Mouse (Mus musculus): ENCODE data around the gene Lrrc9. TPM values are rescaled to one million over a fixed set of nuclear protein-coding genes. Genes with fewer than 3 reads are reported as not detected.
A peak's percentile ranks its signal among the peaks of the same experiment; 100 is the strongest.

Lrrc9 gene
- polyA plus RNA-seq, 1 experiment from 2014 or later = 3.9 TPM

DNA sequence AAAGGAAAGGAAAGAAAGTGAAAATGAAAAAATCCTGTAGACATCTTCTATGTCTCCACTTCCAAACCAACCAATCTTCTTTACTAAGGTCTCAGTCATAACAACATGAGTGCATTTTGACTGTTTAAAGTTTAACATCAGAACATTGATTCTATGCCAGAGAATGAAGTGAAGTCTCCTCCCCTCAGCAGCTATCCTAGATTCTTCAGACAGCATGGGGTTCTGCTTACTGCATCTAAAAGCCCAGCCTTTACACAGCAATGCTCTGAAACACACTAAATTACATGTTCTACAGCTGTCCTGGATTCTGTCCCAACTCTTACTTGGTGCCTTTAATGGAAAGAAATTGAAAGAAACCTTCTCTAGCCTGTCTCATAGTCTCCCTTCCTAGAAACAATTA lies 43.2 kb downstream of the Lrrc9 start:
- Histone ChIP-seq H3K9ac (replicated peaks) (no peak overlapping the region), H3K4me3 (no peak overlapping the region), H3K27me3 (no peaks in the 10 kb centered on the region), H3K9me3 (no peaks in the 10 kb centered on the region), H3K4me1 (peaks cover 3% of the 10 kb centered on the region; the same call in 1 of the 2 replicates), H3K4me2 (replicated peaks) (no peak overlapping the region), H3K36me3 (no peaks in the 10 kb centered on the region), H3K27ac (replicated peaks) (no peak overlapping the region)
- ATAC-seq (replicated peaks) = no peak

DNA sequence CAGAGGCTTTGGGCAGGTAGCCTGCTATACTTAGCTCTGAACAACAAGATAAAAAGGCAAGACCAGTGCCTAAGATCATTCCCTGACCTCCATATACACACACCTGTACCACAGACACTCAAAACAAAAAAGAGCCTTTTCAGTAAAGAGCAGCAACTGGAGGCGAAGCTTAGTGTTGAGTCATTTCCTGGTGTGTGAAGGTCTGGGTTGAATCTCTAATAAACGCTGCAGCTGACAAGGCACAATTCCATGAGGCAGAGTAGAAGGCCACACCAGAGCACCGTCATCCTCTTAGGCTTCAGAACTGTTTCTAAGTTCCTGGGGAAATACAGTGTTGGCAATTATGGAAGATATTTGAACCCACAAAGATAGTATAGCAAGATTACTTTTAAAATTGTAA lies 45.8 kb downstream of the Lrrc9 start:
- Histone ChIP-seq H3K4me3 (no peak overlapping the region), H3K4me2 (replicated peaks) (no peak overlapping the region), H3K9ac (replicated peaks) (no peak overlapping the region), H3K9me3 (no peaks in the 10 kb centered on the region), H3K27ac (replicated peaks) (no peak overlapping the region), H3K36me3 (no peaks in the 10 kb centered on the region), H3K4me1 (peaks cover 3% of the 10 kb centered on the region; the same call in 1 of the 2 replicates), H3K27me3 (no peaks in the 10 kb centered on the region)
- 87% methylated on average over 3 of the region's 3 CpGs for WGBS
- no peak for ATAC-seq (replicated peaks)

GRCm38 (mm10) chr12:72489995-72490394 lies 48.3 kb downstream of the Lrrc9 start:
- WGBS = 94% methylated on average over 3 of the region's 3 CpGs
- Histone ChIP-seq H3K4me1 (no peaks in the 10 kb centered on the region), H3K36me3 (no peaks in the 10 kb centered on the region), H3K9ac (replicated peaks) (no peak overlapping the region), H3K27me3 (no peaks in the 10 kb centered on the region), H3K27ac (replicated peaks) (no peak overlapping the region), H3K4me3 (no peak overlapping the region), H3K9me3 (no peaks in the 10 kb centered on the region), H3K4me2 (replicated peaks) (no peak overlapping the region)
- ATAC-seq (replicated peaks) = no peak

- 63% methylated on average over 3 of the region's 3 CpGs for WGBS
- no peaks in the 10 kb centered on the region for H3K4me1 ChIP-seq
- no peaks in the 10 kb centered on the region for H3K36me3 ChIP-seq
- H3K9me3 ChIP-seq = no peaks in the 10 kb centered on the region
- no peak overlapping the region for H3K9ac ChIP-seq (replicated peaks)
- no peak for ATAC-seq (replicated peaks)
- H3K4me3 ChIP-seq = no peak overlapping the region
- no peaks in the 10 kb centered on the region for H3K27me3 ChIP-seq
- H3K4me2 ChIP-seq (replicated peaks) = no peak overlapping the region
- no peak overlapping the region for H3K27ac ChIP-seq (replicated peaks)
These were observed 49.5 kb downstream of the Lrrc9 start for GRCm38 (mm10) chr12:72491063-72491719.

- Histone ChIP-seq H3K27me3 (no peaks in the 10 kb centered on the region), H3K27ac (replicated peaks) (no peak overlapping the region), H3K9me3 (no peaks in the 10 kb centered on the region), H3K36me3 (no peaks in the 10 kb centered on the region), H3K9ac (replicated peaks) (no peak overlapping the region), H3K4me2 (replicated peaks) (no peak overlapping the region), H3K4me1 (peaks cover 7% of the 10 kb centered on the region; the same call in 1 of the 2 replicates), H3K4me3 (no peak overlapping the region)
- peak; percentile 78 for ATAC-seq (replicated peaks)
- 32% methylated on average over 12 of the region's 12 CpGs for WGBS
These were observed 55.4 kb downstream of the Lrrc9 start for GRCm38 (mm10) chr12:72496866-72497600.

DNA sequence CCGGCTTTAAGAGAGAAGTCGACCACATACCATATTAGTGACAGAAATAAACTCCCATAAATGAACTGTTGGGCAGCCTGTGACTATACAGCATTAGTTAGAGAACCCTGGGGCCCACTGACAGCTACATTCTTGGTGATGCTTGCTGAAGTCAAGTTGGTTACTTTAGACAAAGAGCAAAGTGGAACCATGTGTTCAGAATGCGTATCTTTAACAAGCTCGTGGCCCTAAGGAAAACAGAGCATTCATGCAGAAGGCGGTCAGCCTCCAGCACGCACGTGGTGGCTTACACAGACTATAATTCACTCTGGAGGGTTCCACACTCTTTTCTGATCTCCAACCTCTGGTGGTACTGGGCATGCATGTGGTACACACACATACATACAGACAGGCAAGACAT lies 67.9 kb downstream of the Lrrc9 start:
- Histone ChIP-seq H3K36me3 (no peaks in the 10 kb centered on the region), H3K27me3 (no peaks in the 10 kb centered on the region), H3K4me1 (no peaks in the 10 kb centered on the region), H3K9ac (replicated peaks) (no peak overlapping the region), H3K27ac (replicated peaks) (no peak overlapping the region), H3K4me2 (replicated peaks) (no peak overlapping the region), H3K4me3 (no peak overlapping the region), H3K9me3 (no peaks in the 10 kb centered on the region)
- 73% methylated on average over 7 of the region's 7 CpGs for WGBS
- no peak for ATAC-seq (replicated peaks)

- 0 out of 2 replicates have a peak, but pooled peaks have one; percentile 58 for ATAC-seq (replicated peaks)
- H3K9ac ChIP-seq (replicated peaks) = no peak overlapping the region
- H3K27ac ChIP-seq (replicated peaks) = no peak overlapping the region
- peaks cover 12% of the 10 kb centered on the region for H3K4me1 ChIP-seq
- 60% methylated on average over 3 of the region's 3 CpGs for WGBS
- no peak overlapping the region for H3K4me2 ChIP-seq (replicated peaks)
- H3K27me3 ChIP-seq = no peaks in the 10 kb centered on the region
- H3K36me3 ChIP-seq = no peaks in the 10 kb centered on the region
- no peaks in the 10 kb centered on the region for H3K9me3 ChIP-seq
- H3K4me3 ChIP-seq = no peak overlapping the region
These were observed 73.8 kb downstream of the Lrrc9 start for GRCm38 (mm10) chr12:72515446-72515845.

- 0 out of 2 replicates have a peak, but pooled peaks have one; percentile 46 for ATAC-seq (replicated peaks)
- Histone ChIP-seq H3K27ac (replicated peaks) (no peak overlapping the region), H3K9me3 (no peaks in the 10 kb centered on the region), H3K36me3 (no peaks in the 10 kb centered on the region), H3K27me3 (no peaks in the 10 kb centered on the region), H3K4me2 (replicated peaks) (peak overlapping the region; percentile 16), H3K4me1 (peaks cover 12% of the 10 kb centered on the region), H3K4me3 (peak overlapping the region; percentile 13; the same call in 1 of the 2 replicates), H3K9ac (replicated peaks) (no peak overlapping the region)
- WGBS = 13% methylated on average over 12 of the region's 12 CpGs
These were observed 76.6 kb downstream of the Lrrc9 start for GRCm38 (mm10) chr12:72518114-72518728.

- no peaks in the 10 kb centered on the region for H3K27me3 ChIP-seq
- peak; percentile 35; the same call in 1 of the 2 replicates for ATAC-seq (replicated peaks)
- WGBS = 9% methylated on average over 9 of the region's 9 CpGs
- no peaks in the 10 kb centered on the region for H3K36me3 ChIP-seq
- H3K4me1 ChIP-seq = peaks cover 12% of the 10 kb centered on the region
- no peak overlapping the region for H3K27ac ChIP-seq (replicated peaks)
- no peak overlapping the region for H3K9ac ChIP-seq (replicated peaks)
- H3K4me3 ChIP-seq = no peak overlapping the region
- no peaks in the 10 kb centered on the region for H3K9me3 ChIP-seq
- H3K4me2 ChIP-seq (replicated peaks) = peak overlapping the region; percentile 1; the same call in 1 of the 2 replicates
These were observed 77.7 kb downstream of the Lrrc9 start for GRCm38 (mm10) chr12:72519352-72519751.

GRCm38 (mm10) chr12:72519855-72520254 lies 78.2 kb downstream of the Lrrc9 start:
- WGBS = 74% methylated on average over 5 of the region's 5 CpGs
- H3K4me3 ChIP-seq = no peak overlapping the region
- ATAC-seq (replicated peaks) = no peak

DNA sequence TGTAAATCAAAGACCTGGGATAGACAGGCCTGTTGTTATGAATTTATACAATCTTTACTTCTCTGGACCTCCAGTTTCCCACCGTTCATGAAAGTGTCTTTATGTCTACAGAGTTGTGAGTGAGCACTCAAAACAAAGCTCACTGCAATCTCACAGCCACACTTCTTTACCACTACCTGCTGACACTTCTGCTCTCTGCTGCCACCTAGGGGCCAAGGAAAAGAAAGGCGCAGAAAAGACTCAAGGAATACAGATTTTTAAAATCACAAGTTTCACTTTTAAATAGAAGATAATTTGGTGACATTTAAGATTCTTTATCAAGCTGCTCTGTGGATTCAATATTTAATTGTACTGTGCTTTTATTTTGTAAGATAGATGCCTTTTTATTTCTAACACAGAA lies 79.0 kb downstream of the Lrrc9 start:
- H3K27ac ChIP-seq (replicated peaks) = no peak overlapping the region
- 1% methylated on average over 2 of the region's 2 CpGs for WGBS
- H3K4me1 ChIP-seq = peaks cover 12% of the 10 kb centered on the region
- no peak overlapping the region for H3K4me2 ChIP-seq (replicated peaks)
- no peak overlapping the region for H3K9ac ChIP-seq (replicated peaks)
- H3K36me3 ChIP-seq = no peaks in the 10 kb centered on the region
- H3K4me3 ChIP-seq = no peak overlapping the region
- H3K9me3 ChIP-seq = no peaks in the 10 kb centered on the region
- ATAC-seq (replicated peaks) = no peak
- H3K27me3 ChIP-seq = no peaks in the 10 kb centered on the region

More at GRCm38 (mm10) chr12:72519855-72520254, 78.2 kb downstream of the Lrrc9 start:
- H3K4me2 ChIP-seq (replicated peaks) = no peak overlapping the region
- no peak overlapping the region for H3K27ac ChIP-seq (replicated peaks)
- no peaks in the 10 kb centered on the region for H3K27me3 ChIP-seq
- peaks cover 12% of the 10 kb centered on the region for H3K4me1 ChIP-seq
- H3K9me3 ChIP-seq = no peaks in the 10 kb centered on the region
- no peaks in the 10 kb centered on the region for H3K36me3 ChIP-seq
- H3K9ac ChIP-seq (replicated peaks) = no peak overlapping the region

DNA sequence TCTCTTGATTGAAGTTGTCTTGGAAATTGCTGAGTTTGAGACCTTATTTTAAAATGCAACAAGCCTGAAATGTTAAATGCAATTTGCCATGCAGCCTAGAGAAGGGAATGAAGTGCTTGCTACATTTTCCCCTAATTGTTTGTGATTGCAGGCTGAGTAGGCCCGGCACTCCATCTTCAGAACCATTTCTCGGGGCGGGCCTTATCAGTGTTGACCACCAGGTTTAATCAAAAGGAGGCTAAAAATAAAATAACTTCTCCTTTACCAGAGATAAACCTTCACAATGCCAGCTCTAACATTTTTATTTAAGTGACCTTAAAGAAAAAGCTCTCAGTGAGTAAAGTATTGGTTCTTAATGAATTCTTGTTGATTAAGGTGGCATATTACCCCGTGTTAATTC lies 83.9 kb downstream of the Lrrc9 start:
- WGBS = 76% methylated on average over 4 of the region's 4 CpGs
- Histone ChIP-seq H3K9me3 (no peaks in the 10 kb centered on the region), H3K4me1 (no peaks in the 10 kb centered on the region), H3K27ac (replicated peaks) (no peak overlapping the region), H3K9ac (replicated peaks) (no peak overlapping the region), H3K27me3 (no peaks in the 10 kb centered on the region), H3K4me3 (no peak overlapping the region), H3K36me3 (no peaks in the 10 kb centered on the region), H3K4me2 (replicated peaks) (no peak overlapping the region)
- no peak for ATAC-seq (replicated peaks)

Data from forebrain, embryonic 15.5 days (tissue).